Mouse (Mus musculus): ENCODE results near the gene Dhx57. TPM values are rescaled to one million over a fixed set of nuclear protein-coding genes. Genes with fewer than 3 reads are reported as not detected.
A peak's percentile ranks its signal among the peaks of the same experiment; 100 is the strongest.
"Not testable (repeated sequence)": the region's sequence is repeated elsewhere in the genome, so short reads cannot be mapped to it uniquely, and the experiment has no call there.

The Dhx57 gene
- polyA plus RNA-seq, 1 experiment from 2014 or later = 16.6 TPM

DNA sequence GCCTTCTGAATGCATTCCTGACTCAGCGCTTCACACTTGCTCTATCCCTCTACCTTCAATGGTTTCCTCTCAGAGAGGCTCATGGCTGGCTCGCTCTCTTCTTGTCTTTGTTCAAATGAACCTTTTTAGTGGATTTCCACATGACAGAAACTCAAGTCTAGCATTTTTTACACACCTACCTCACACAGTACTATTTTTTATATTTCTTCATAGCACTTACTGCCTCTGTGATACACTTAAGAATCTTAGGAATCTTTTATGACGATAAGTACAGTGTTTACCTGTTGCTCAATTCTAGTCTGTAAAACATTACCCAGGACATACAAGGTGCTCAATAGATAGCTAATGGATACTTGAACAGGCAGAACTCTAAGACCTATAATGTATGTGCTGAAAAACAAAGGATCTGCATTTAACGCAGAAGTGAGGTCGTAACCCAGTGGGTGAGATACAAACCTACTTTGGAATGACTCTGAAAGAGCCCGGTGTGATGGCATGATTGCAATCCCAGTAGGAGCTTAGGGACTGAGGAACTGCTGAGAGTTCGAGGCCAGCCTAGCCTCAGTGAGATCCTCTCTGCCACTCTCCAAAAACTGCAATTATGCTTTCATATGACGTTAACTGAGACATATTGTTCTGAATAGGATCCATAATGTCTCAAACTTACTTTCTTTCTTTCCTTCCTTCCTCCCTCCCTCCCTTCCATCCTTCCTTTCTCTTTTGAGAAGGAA lies 10.8 kb downstream of the Dhx57 start:
- DNase-seq (ENCODE audit: low spot score) (no peak), ATAC-seq (replicated peaks; ENCODE audit: low FRiP score, low TSS enrichment, low read depth) (no peak)
- Histone ChIP-seq H3K4me2 (ENCODE audit: low read length) (no peak overlapping the region), H3K4me3 (ENCODE audit: low read depth, low read length) (no peak overlapping the region), H3K9me3 (ENCODE audit: control insufficient read depth, low read length) (no peaks in the 10 kb centered on the region), H3K27ac (ENCODE audit: low read depth) (no peak overlapping the region), H3K9ac (ENCODE audit: low read length) (no peak overlapping the region), H3K36me3 (ENCODE audit: control insufficient read depth, insufficient read depth, low read length) (peaks cover 54% of the 10 kb centered on the region), H3K27me3 (replicated peaks; ENCODE audit: control insufficient read depth, insufficient read depth, low read length) (no peaks in the 10 kb centered on the region), H3K4me1 (replicated peaks; ENCODE audit: control insufficient read depth, insufficient read depth, low read length) (no peaks in the 10 kb centered on the region)
- WGBS = 95% methylated on average over 8 of the region's 8 CpGs

DNA sequence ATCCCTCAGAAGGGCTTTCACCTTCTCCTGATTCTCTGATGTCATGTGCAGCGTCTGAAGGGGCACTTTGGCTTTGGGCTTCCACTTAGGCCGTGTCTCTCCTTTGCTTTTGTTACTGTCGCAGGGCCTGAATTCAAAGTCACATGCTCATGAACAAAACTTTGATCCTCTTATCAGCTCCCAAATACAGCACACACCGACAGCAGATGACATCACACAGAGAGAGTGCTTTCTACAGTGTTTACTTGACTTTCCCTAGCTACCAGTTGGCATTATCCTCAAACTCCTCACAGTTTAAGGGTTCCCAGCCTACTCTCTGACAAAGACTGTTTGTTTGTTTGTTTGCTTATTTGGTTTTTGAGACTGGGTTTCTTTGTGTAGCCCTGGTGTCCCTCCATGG lies 12.0 kb downstream of the Dhx57 start:
- no peak overlapping the region for H3K27ac ChIP-seq (ENCODE audit: low read depth)
- H3K36me3 ChIP-seq (ENCODE audit: control insufficient read depth, insufficient read depth, low read length) = peaks cover 65% of the 10 kb centered on the region
- 87% methylated on average over 4 of the region's 4 CpGs for WGBS
- no peak overlapping the region for H3K9ac ChIP-seq (ENCODE audit: low read length)
- no peak overlapping the region for H3K4me2 ChIP-seq (ENCODE audit: low read length)
- ATAC-seq (replicated peaks; ENCODE audit: low FRiP score, low TSS enrichment, low read depth) = no peak
- no peaks in the 10 kb centered on the region for H3K9me3 ChIP-seq (ENCODE audit: control insufficient read depth, low read length)
- H3K27me3 ChIP-seq (replicated peaks; ENCODE audit: control insufficient read depth, insufficient read depth, low read length) = no peaks in the 10 kb centered on the region
- no peak for DNase-seq (ENCODE audit: low spot score)
- no peak overlapping the region for H3K4me3 ChIP-seq (ENCODE audit: low read depth, low read length)
- H3K4me1 ChIP-seq (replicated peaks; ENCODE audit: control insufficient read depth, insufficient read depth, low read length) = no peaks in the 10 kb centered on the region

DNA sequence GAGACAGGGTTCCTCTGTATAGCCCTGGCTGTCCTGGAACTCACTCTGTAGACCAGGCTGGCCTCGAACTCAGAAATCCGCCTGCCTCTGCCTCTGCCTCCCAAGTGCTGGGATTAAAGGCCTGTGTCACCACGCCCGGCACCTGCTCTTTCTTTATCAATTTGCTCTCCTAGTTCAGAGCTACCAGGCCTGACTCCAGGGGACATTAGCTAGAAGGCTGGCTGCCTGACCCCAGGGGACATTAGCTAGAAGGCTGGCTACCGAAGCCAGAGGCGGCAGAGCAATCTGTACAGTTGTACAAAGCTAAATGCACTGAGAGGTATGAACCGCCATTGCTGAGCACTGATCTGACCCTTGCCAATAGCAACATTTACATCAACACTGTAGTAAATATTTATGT lies 19.7 kb downstream of the Dhx57 start:
- H3K36me3 ChIP-seq (ENCODE audit: control insufficient read depth, insufficient read depth, low read length) = peaks cover 84% of the 10 kb centered on the region
- H3K4me2 ChIP-seq (ENCODE audit: low read length); H3K9me3 ChIP-seq (ENCODE audit: control insufficient read depth, low read length); H3K27ac ChIP-seq (ENCODE audit: low read depth); H3K4me3 ChIP-seq (ENCODE audit: low read depth, low read length); DNase-seq (ENCODE audit: low spot score); H3K27me3 ChIP-seq (replicated peaks; ENCODE audit: control insufficient read depth, insufficient read depth, low read length); H3K9ac ChIP-seq (ENCODE audit: low read length); ATAC-seq (replicated peaks; ENCODE audit: low FRiP score, low TSS enrichment, low read depth); H3K4me1 ChIP-seq (replicated peaks; ENCODE audit: control insufficient read depth, insufficient read depth, low read length): not testable (repeated sequence)
- WGBS = 98% methylated on average over 7 of the region's 7 CpGs

DNA sequence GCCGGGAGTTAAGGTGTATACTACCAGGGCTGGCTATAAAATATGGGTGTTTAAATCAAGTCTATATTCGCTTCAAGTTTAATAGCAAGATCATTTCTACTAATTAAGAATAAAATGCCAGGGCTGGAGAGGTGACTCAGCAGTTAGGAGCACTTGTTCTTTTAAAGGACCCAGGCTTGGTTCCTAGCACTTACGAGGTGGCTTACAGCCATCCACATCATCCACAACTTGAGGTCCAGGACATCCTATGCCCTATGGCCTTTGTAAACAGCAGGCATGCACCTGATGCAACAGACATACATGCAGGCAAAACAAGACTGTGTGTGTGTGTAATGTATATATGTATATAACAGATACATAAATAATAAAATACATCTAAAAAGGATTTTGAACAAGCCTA lies 22.1 kb downstream of the Dhx57 start:
- Histone ChIP-seq H3K27me3 (replicated peaks; ENCODE audit: control insufficient read depth, insufficient read depth, low read length) (no peaks in the 10 kb centered on the region), H3K4me2 (ENCODE audit: low read length) (no peak overlapping the region), H3K4me3 (ENCODE audit: low read depth, low read length) (no peak overlapping the region), H3K27ac (ENCODE audit: low read depth) (no peak overlapping the region), H3K36me3 (ENCODE audit: control insufficient read depth, insufficient read depth, low read length) (peaks cover 86% of the 10 kb centered on the region), H3K9ac (ENCODE audit: low read length) (no peak overlapping the region), H3K4me1 (replicated peaks; ENCODE audit: control insufficient read depth, insufficient read depth, low read length) (no peaks in the 10 kb centered on the region), H3K9me3 (ENCODE audit: control insufficient read depth, low read length) (no peaks in the 10 kb centered on the region)
- whole genome bisulfite sequencing = 93% methylated on average over 3 of the region's 3 CpGs
- DNase-seq (ENCODE audit: low spot score) = no peak
- ATAC-seq (replicated peaks; ENCODE audit: low FRiP score, low TSS enrichment, low read depth) = no peak

DNA sequence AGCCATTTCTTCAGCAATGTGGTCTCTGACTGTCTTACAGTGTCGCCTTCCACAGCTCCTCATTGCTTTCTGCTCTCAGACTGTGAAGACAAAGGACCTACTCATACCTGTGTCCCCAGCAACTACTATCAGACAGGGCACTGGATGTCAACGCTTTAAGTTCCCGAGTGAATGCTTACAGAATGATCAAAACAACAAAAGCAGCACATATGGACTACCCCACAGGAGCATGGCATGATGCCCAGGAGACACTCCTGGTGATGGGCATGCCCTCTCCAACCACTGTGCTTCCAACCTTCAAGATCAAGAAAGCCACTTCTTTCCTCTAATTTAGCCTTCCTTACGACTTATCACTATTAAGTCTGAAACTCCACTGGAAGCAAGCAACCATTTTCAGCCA lies 23.2 kb downstream of the Dhx57 start:
- WGBS = 91% methylated on average over 4 of the region's 4 CpGs
- DNase-seq (ENCODE audit: low spot score) = no peak
- no peak for ATAC-seq (replicated peaks; ENCODE audit: low FRiP score, low TSS enrichment, low read depth)
- Histone ChIP-seq H3K4me2 (ENCODE audit: low read length) (no peak overlapping the region), H3K9me3 (ENCODE audit: control insufficient read depth, low read length) (no peaks in the 10 kb centered on the region), H3K27me3 (replicated peaks; ENCODE audit: control insufficient read depth, insufficient read depth, low read length) (no peaks in the 10 kb centered on the region), H3K4me1 (replicated peaks; ENCODE audit: control insufficient read depth, insufficient read depth, low read length) (no peaks in the 10 kb centered on the region), H3K9ac (ENCODE audit: low read length) (no peak overlapping the region), H3K27ac (ENCODE audit: low read depth) (no peak overlapping the region), H3K4me3 (ENCODE audit: low read depth, low read length) (no peak overlapping the region), H3K36me3 (ENCODE audit: control insufficient read depth, insufficient read depth, low read length) (peaks cover 82% of the 10 kb centered on the region)

DNA sequence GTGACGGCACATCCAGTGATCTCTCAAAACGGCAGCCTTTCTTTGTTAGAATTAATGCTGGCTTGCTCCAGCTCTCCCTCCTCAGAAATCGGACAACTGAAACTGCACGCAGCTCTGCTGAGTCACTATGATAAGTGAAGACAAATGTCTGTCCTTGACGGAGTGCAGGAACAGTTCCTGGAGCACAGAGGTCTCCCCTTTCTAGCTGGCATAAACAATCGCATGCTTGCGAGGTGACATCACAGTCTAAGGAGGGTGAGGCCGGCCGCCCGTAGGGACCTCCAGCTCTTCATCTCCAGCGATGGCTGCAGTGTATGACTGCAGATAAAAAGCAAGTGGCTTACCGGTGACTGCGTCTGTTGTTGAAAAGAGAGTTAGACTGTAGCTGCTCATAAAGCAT lies 35.1 kb downstream of the Dhx57 start:
- H3K9ac ChIP-seq (ENCODE audit: low read length) = no peak overlapping the region
- ATAC-seq (replicated peaks; ENCODE audit: low FRiP score, low TSS enrichment, low read depth) (peak; percentile 87), DNase-seq (ENCODE audit: low spot score) (peak; percentile 64)
- peaks cover 86% of the 10 kb centered on the region for H3K36me3 ChIP-seq (ENCODE audit: control insufficient read depth, insufficient read depth, low read length)
- H3K27me3 ChIP-seq (replicated peaks; ENCODE audit: control insufficient read depth, insufficient read depth, low read length) = no peaks in the 10 kb centered on the region
- 9% methylated on average over 13 of the region's 13 CpGs for WGBS
- H3K4me1 ChIP-seq (replicated peaks; ENCODE audit: control insufficient read depth, insufficient read depth, low read length) = peaks cover 10% of the 10 kb centered on the region; the same call in 1 of the 2 replicates
- no peaks in the 10 kb centered on the region for H3K9me3 ChIP-seq (ENCODE audit: control insufficient read depth, low read length)
- H3K4me3 ChIP-seq (ENCODE audit: low read depth, low read length) = no peak overlapping the region
- peak overlapping the region; percentile 52 for H3K27ac ChIP-seq (ENCODE audit: low read depth)
- peak overlapping the region; percentile 26 for H3K4me2 ChIP-seq (ENCODE audit: low read length)

DNA sequence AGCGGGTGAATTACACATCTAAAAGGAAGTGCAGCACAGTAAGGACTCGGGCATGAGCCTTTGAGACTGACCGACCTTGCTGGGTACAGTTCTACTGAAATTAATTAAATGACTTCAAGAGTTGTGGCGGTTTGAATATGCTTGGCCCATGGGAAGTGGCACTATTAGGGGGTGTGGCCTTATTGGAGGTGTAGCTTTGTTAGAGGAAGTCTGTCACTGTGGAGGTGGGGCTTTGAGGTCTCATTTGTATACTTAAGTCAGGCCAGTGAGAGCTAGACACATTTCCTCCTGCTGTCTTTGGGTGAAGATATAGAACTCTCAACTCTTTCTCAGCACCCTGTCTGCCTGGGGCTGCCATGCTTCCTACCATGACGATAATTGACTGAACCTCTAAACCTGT lies 35.9 kb downstream of the Dhx57 start:
- H3K27me3 ChIP-seq (replicated peaks; ENCODE audit: control insufficient read depth, insufficient read depth, low read length) = no peaks in the 10 kb centered on the region
- H3K4me2 ChIP-seq (ENCODE audit: low read length) = no peak overlapping the region
- H3K9ac ChIP-seq (ENCODE audit: low read length) = no peak overlapping the region
- peak overlapping the region; percentile 52; the same call in 1 of the 2 replicates for H3K27ac ChIP-seq (ENCODE audit: low read depth)
- no peak for ATAC-seq (replicated peaks; ENCODE audit: low FRiP score, low TSS enrichment, low read depth)
- no peaks in the 10 kb centered on the region for H3K9me3 ChIP-seq (ENCODE audit: control insufficient read depth, low read length)
- H3K36me3 ChIP-seq (ENCODE audit: control insufficient read depth, insufficient read depth, low read length) = peaks cover 86% of the 10 kb centered on the region
- H3K4me1 ChIP-seq (replicated peaks; ENCODE audit: control insufficient read depth, insufficient read depth, low read length) = peaks cover 10% of the 10 kb centered on the region; the same call in 1 of the 2 replicates
- DNase-seq (ENCODE audit: low spot score) = no peak
- H3K4me3 ChIP-seq (ENCODE audit: low read depth, low read length) = no peak overlapping the region
- 94% methylated on average over 5 of the region's 5 CpGs for WGBS

DNA sequence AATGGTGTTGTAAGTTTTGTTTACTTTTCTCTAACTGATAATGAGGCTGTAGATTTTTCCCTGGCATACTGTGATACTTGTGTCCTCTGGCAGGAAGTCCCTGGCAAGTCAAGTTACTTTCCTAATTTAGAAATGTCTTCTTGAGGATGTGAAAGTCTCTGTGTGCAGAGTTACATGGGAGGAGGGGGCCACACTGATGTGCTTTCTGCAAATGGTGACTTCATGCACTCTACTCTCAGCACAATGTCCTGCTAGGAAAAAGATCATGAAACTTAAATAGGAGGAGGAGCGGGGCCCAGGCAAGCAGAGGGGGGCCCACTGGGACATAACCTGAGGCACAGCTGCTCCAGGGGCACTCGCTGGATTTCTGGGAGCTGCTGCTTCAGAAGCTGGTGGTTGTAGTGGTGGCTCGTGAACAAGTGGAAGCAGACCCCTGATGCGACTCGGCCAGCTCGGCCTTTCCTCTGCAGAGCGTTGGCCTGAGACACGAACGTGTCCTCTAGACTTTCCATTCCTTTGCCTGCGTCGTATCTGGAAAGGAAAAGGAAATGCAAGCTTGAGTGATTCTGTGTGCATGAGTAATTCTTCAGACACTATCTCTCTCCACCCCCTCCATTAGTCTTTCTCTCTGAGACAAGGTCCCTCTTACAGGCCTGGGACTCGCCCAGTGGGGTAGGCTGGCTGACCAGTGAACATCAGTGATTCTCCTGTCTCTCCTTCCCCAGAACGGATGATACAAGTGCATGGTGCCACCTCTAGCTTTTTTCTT lies 37.3 kb downstream of the Dhx57 start:
- H3K36me3 ChIP-seq (ENCODE audit: control insufficient read depth, insufficient read depth, low read length) = peaks cover 88% of the 10 kb centered on the region
- no peaks in the 10 kb centered on the region for H3K9me3 ChIP-seq (ENCODE audit: control insufficient read depth, low read length)
- DNase-seq (ENCODE audit: low spot score) (no peak), ATAC-seq (replicated peaks; ENCODE audit: low FRiP score, low TSS enrichment, low read depth) (no peak)
- H3K4me1 ChIP-seq (replicated peaks; ENCODE audit: control insufficient read depth, insufficient read depth, low read length) = peaks cover 10% of the 10 kb centered on the region; the same call in 1 of the 2 replicates
- no peak overlapping the region for H3K4me3 ChIP-seq (ENCODE audit: low read depth, low read length)
- no peaks in the 10 kb centered on the region for H3K27me3 ChIP-seq (replicated peaks; ENCODE audit: control insufficient read depth, insufficient read depth, low read length)
- WGBS = 81% methylated on average over 13 of the region's 13 CpGs
- H3K9ac ChIP-seq (ENCODE audit: low read length) = no peak overlapping the region
- no peak overlapping the region for H3K4me2 ChIP-seq (ENCODE audit: low read length)
- H3K27ac ChIP-seq (ENCODE audit: low read depth) = no peak overlapping the region
